Mouse (Mus musculus) stomach, postnatal 0 days (tissue): ENCODE measurements at regions not wholly inside any gene's neighbourhood (a gene's known extent, or its start where the extent isn't known, plus 50 kb on each side); places are given as distances from the start of the nearest gene placed in this dataset.

Experiments
- CTCF ChIP-seq: IDR thresholded peaks from 2 replicates; pipeline ENCODE4 v1.5.1; 2016; ENCODE audit warnings: antibody characterized with exemption, low read depth, mild to moderate bottlenecking, moderate library complexity
- EP300 ChIP-seq: optimal IDR thresholded peaks from 2 replicates; pipeline ENCODE3; 2016; ENCODE audit warnings: antibody characterized with exemption

GRCm38 (mm10) chr3:62159031-62159430 lies 179.1 kb upstream of the Arhgef26 start:
- no peak for TF ChIP-seq CTCF
- no peak for TF ChIP-seq EP300
